Mouse (Mus musculus) kidney, adult 2 months (tissue): ENCODE measurements around the gene Prkar2b. TPM values are rescaled to one million over a fixed set of nuclear protein-coding genes. Genes with fewer than 3 reads are reported as not detected.
A peak's percentile ranks its signal among the peaks of the same experiment; 100 is the strongest.

Experiments
- DNase-seq: peaks from one replicate; pipeline ENCODE4 v3.0.0; 2021
- H3K27ac ChIP-seq: fragments of 200-500 bp; 2 replicates; pipeline ENCODE4 v1.5.1; 2012; ENCODE audit warnings: low read depth, low read length, control low read depth, inconsistent platforms; ENCODE audit not compliant: insufficient read depth
- H3K27me3 ChIP-seq: fragments of 200-500 bp; replicated peaks from 2 replicates; pipeline ENCODE4 v1.6.1; 2012; ENCODE audit warnings: mild to moderate bottlenecking, moderate library complexity, low read length, inconsistent platforms; ENCODE audit not compliant: control insufficient read depth, insufficient read depth
- H3K36me3 ChIP-seq: fragments of 200-500 bp; 2 replicates; pipeline ENCODE4 v1.6.1; 2012; ENCODE audit warnings: mild to moderate bottlenecking, moderate library complexity, low read length, inconsistent platforms; ENCODE audit not compliant: control insufficient read depth, insufficient read depth
- H3K4me1 ChIP-seq: fragments of 200-500 bp; 2 replicates; pipeline ENCODE4 v1.6.1; 2011; ENCODE audit warnings: low read length; ENCODE audit not compliant: control insufficient read depth, insufficient read depth
- H3K4me3 ChIP-seq: fragments of 200-500 bp; 2 replicates; pipeline ENCODE4 v1.5.1; 2011; ENCODE audit warnings: mild to moderate bottlenecking, low read depth, low read length, control low read depth; ENCODE audit not compliant: insufficient read depth
- CTCF ChIP-seq: fragments of 200-500 bp; conservative IDR thresholded peaks from 2 replicates; pipeline ENCODE4 v1.5.1; 2011; ENCODE audit warnings: low read depth, mild to moderate bottlenecking, control low read depth, low read length, moderate library complexity, mixed read lengths; ENCODE audit not compliant: insufficient read depth, insufficient read length
- POLR2A ChIP-seq: fragments of 200-500 bp; IDR thresholded peaks from one replicate; pipeline ENCODE4 v1.6.1; 2011; ENCODE audit warnings: low read depth, low read length, control low read depth
- WGBS: fragments of 180-500 bp; shearing (Covaris S2); methylation state at CpG from one replicate; pipeline ENCODE4 v1.1.7; 2018; 5-methylcytosine and 5-hydroxymethylcytosine counted together
- polyA plus RNA-seq: library from polyadenylated mRNA; depleted of rRNA; stranded (reverse); fragments of >200 nt; gene quantifications from 2 replicates; pipeline ENCODE4 v1.2.3, GENCODE M21; 2012; rRNA removed

The Prkar2b gene
- polyA plus RNA-seq, 1 experiment, result 12.8 TPM

DNA sequence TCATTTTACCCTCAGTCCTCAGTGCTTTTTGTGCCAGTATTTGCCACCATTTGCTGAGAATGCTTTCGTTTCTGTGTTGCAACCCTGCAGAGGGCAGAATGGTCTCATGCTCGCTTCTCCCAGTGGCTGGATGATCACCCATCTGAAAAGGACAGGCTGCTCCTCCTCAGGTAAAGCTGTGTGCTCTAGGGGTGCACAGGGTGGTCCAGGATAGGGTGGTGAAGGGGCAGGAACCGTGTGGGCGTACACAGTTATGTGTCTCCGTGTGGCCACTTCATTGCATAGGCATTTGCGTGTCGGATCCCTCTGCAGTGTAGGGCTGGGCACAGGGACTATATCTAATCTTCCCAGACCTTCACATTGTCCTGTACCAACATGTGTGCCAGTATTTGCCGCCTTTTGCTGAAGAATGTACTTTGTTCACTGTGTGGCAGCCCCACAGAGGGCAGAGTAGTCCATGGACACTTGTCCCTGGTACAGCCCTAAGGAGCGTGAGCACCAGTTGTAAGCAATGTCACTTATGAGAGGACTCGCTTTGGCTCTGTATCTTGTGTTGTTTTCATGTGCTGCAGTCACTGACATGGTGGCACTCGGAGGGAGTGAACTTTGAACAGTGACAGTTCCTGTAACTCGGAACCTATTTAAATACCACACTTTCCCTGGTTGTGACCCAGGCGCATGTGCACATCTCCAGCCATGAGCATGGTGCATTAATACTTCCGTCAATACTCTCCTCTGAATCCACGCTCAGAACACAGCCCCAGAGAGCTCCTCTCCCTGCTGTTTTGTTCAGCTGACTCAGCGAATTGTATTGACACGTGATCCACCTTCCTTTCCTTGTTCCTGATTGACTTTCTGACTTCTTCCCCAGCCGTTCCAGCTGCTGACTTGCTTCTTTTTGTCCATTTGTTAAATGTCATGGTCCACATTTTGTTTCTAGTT, 140.4 kb downstream of the Prkar2b start:
- Histone ChIP-seq H3K27ac (no peak overlapping the region), H3K27me3 (no peaks in the 10 kb centered on the region), H3K36me3 (peaks cover under 1% of the 10 kb centered on the region; the same call in 1 of the 2 replicates), H3K4me3 (no peak overlapping the region), H3K4me1 (no peaks in the 10 kb centered on the region; the same call in 1 of the 2 replicates)
- peak; percentile 60 for DNase-seq
- WGBS, result 66% methylated on average over 18 of the region's 18 CpGs
- TF ChIP-seq CTCF, result no peak
- TF ChIP-seq POLR2A, result no peak

DNA sequence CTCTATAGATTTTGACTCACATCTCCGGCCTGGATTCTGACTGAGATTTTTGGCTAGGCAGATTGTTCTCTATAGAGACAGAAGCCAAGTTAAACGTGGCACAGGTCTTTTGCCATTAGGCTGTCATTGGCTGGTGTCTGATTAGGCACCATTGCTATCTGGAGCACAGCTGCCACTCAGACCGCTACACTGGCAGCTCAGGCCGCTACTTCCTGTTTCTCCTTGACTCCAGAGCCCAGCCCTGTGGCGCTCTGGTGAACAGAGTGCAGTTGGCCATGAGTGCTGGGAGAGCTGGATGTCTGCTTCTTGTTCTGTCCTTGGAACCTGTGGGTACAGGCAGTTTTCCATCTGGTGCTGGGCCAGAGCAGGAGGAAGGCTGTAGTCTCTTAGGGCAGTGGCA, 143.9 kb downstream of the Prkar2b start:
- Histone ChIP-seq H3K27ac (no peak overlapping the region), H3K27me3 (no peaks in the 10 kb centered on the region), H3K4me3 (no peak overlapping the region), H3K4me1 (no peaks in the 10 kb centered on the region; the same call in 1 of the 2 replicates), H3K36me3 (no peaks in the 10 kb centered on the region)
- WGBS, result 76% methylated on average over 5 of the region's 5 CpGs
- peak; percentile 41 for DNase-seq
- TF ChIP-seq CTCF (no peak), POLR2A (no peak)

DNA sequence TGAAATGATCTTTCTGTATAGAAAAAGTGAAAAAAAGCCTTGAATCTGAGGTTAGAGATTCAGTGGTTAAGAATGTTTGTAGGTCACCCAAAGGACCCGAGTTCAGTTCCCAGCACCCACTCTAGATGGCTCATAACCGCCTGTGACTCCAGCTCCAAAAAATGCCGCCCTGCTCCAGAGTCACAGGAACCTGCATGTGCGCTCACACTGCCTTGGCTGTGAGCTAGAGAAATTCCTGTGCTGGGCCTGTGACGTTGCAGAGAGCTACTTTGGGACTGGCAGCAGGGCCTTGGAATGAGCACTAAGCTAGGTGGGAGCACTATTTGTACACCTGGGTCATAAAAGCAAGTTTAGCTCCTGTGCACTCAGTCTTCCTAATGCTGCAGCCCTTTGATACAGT, 144.4 kb downstream of the Prkar2b start:
- 95% methylated on average over 5 of the region's 5 CpGs for WGBS

DNA sequence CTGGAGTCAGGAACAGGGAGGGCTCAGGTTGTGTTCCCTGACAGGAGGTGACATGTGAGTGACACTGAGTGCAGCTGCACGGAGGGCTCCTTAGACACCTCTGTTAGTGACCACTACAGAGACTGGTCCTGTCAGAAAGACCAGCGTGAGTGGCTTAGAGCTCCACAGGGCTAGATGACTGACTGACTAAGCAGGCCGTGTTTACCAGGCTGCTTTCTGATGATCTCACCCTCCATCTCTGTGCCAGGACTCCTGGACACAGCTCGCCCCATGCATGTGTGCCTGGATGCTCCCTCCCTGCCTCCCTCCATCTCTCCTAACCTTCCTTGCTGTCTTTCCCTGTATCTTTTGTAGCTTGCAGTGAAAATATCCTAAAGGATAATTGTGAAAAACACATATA, 147.5 kb downstream of the Prkar2b start:
- Histone ChIP-seq H3K4me3 (no peak overlapping the region), H3K36me3 (no peaks in the 10 kb centered on the region), H3K27me3 (no peaks in the 10 kb centered on the region), H3K4me1 (no peaks in the 10 kb centered on the region; the same call in 1 of the 2 replicates), H3K27ac (no peak overlapping the region)
- TF ChIP-seq CTCF (no peak), POLR2A (no peak)
- DNase-seq, result peak; percentile 34
- 42% methylated on average over 4 of the region's 4 CpGs for WGBS

More for the DNA sequence above, 144.4 kb downstream of the Prkar2b start:
- Histone ChIP-seq H3K27ac (no peak overlapping the region), H3K27me3 (no peaks in the 10 kb centered on the region), H3K4me1 (no peaks in the 10 kb centered on the region; the same call in 1 of the 2 replicates), H3K36me3 (no peaks in the 10 kb centered on the region), H3K4me3 (no peak overlapping the region)
- TF ChIP-seq POLR2A, result no peak
- TF ChIP-seq CTCF, result no peak
- DNase-seq, result no peak

DNA sequence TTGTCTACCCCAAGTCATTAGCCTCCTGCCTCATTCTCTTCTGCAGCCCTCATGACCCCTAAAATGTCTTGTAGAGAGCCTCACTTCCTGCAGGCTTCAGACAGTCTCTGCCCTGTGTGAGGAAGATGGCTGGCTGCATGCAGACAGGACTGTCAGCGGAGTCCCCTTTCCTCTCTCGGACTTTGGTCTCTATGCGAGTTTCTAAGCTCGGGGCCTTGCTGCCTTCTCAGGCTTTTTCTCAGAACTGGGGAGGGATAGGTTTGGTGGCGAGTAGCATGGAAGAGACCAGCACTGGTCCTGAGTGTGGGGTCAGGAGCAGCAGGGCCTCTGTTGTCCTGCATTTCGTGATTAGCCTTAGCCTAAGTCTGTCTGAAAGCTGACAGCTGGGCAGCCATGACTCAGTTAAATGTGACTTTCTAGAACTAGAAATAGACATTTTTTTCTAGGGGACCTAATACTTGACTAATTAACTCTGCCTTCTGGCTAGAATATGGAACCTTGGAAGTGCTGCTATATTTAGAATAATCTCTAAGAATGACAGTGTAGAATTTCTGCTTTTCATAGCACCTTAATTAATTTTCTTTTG, 148.0 kb downstream of the Prkar2b start:
- H3K27ac ChIP-seq, result no peak overlapping the region
- no peaks in the 10 kb centered on the region; the same call in 1 of the 2 replicates for H3K4me1 ChIP-seq
- H3K27me3 ChIP-seq, result no peaks in the 10 kb centered on the region
- H3K36me3 ChIP-seq, result no peaks in the 10 kb centered on the region
- peak; percentile 59 for DNase-seq
- TF ChIP-seq POLR2A (no peak), CTCF (no peak)
- no peak overlapping the region for H3K4me3 ChIP-seq
- WGBS, result 59% methylated on average over 6 of the region's 6 CpGs

Other genes with a start within 250 kb of the Prkar2b start
- 67.5 and 68.2 TPM in 2 replicates for gene Hbp1, start 110.8 kb downstream of the Prkar2b start, polyA plus RNA-seq
- 1.2 and 1.5 TPM in 2 replicates for gene Pik3cg, start 147.4 kb upstream of the Prkar2b start, polyA plus RNA-seq